Mouse (Mus musculus): ENCODE measurements around the gene Csde1.

Gene Csde1

GRCm38 (mm10) chr3:103058207-103059157, 38.3 kb downstream of the Csde1 start, which contains the start of gene Nras:
Nras (plus strand) TSS chr3:103058285.
- DNase-seq (ENCODE audit: low spot score): peak; percentile 87

DNA sequence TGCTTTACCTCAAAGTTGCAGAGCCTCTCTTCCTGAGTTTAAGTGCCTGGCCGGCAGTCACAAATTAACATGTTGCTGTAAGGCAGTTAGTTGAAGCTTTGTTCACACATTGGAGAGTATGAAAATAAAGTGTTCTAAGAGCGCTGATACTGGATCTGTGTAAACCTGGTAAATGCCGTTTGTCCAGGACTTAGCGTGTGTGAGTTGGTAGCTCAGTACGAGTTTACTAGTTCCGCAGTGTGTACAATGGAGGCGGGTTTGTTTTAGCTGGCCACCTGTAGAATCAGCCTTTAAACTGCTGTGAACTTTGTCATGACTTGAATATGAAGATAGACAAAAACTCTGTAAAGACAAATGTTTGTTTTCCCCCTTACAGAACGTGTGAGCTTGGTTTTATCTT, 46.7 kb downstream of the Csde1 start:
- no peak for DNase-seq (ENCODE audit: low spot score)

DNA sequence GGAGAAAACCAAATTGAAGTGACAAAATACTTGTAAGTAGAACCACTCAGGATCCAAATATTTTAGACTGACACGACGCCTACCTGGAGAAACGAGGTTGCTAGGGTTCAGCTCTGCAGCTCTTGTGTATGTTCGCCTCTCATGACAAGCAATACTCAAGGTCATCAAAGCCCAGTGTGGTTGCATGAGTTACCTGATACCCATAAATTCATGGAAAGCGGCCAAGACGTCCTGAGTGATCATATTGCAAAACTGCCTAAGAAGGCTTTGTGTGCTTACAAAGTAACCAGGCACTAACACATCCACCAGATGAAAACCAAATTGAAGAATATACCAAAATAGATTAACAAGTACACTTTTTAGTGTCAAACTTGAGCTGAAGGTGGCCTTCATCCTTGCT, 48.7 kb downstream of the Csde1 start:
- no peak for DNase-seq (ENCODE audit: low spot score)

GRCm38 (mm10) chr3:103073771-103074170, 53.5 kb downstream of the Csde1 start, which contains the start of gene Ampd1:
Ampd1 (plus strand) TSS chr3:103074014.
- no peak for DNase-seq (ENCODE audit: low spot score)

DNA sequence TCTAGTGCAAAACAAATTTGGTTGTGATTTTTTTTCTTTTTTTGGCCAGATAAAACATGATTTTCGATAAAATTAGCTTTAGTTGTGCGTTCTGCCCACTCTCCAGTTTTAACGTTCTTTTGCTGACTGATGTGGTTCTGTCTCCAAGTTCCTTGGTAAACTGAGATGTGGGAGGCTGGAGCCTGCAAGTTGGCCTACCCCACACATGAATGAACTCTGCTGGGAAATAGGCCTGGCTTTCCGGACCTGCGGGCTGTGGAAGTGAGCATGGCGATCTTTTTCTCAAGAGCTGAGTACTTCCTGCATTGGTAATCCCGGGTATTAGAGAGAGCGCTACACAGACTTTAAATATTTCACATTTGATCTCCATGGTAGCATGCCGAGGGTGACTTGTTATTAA, 55.6 kb downstream of the Csde1 start:
- no peak for DNase-seq (ENCODE audit: low spot score)

DNA sequence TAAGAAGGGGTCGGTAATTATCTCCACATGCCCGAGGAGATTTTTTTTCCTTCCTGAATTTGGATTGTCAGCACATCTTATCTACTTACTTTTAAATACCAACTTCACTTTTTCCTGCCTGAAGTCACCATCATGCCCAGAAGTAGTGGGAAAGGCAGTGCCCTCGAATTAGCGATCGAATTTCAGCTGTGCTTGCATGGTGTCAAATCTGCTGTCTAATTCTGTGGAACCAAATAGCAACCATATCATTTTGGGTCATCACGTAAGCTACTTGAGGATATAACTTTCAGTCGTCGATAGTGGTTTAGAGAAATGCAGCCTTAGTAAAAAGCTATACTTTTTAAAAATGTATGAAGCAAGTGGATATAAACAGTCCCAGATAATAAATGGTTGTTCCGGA, 56.2 kb downstream of the Csde1 start:
- DNase-seq (ENCODE audit: low spot score): no peak

DNA sequence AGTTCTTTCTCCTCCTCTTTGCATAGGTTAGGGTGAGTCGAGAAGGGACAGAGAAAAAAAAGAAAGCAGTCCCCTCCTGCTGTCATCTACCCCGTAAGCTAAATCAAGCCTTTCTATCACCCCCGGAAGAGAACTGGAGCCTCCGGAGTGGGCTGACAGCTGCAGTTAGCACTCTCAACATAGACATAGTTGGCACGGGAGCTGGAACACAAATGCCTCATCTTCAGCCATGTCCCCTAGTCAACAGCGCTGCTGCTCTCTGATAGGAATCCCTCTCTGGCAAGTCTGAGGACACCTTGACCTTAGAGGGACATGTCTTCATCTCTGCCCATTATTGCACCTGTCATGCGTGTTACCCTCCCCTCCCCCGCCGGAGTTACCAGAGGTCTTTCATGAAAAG, 59.1 kb downstream of the Csde1 start:
- no peak for DNase-seq (ENCODE audit: low spot score)

GRCm38 (mm10) chr3:103081051-103081450, 60.8 kb downstream of the Csde1 start:
- DNase-seq (ENCODE audit: low spot score): no peak

DNA sequence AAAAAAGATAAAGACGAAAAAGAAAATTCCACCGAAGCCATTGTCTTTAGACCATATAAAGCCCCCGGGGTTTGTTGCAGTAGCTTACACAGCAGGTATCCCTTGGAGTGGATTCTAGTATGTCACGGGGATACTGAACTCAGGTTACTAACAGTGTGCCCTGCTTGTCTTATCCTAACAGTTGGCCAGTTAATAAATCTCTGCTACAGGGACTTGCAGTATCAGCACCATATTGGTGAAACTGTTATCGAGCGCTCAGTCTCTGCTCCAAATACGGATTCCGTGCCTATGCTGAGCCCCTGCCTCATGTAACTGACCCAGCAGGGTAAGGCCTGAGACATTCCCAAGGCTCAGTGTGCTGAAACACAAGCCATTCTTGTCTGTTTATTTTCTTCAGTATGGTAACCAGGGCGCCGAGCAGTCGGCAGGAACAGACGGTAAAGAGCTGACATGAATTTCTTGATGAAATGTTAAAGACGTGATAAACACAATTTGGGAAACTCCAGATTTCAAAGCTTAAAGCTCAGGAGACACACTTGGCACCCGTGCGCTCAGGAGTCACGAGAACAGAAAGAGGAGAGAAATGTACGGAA, 61.7 kb downstream of the Csde1 start:
- DNase-seq (ENCODE audit: low spot score): no peak

GRCm38 (mm10) chr3:103082761-103083160, 62.5 kb downstream of the Csde1 start:
- DNase-seq (ENCODE audit: low spot score): no peak

GRCm38 (mm10) chr3:103085986-103086385, 65.8 kb downstream of the Csde1 start:
- DNase-seq (ENCODE audit: low spot score): no peak

- DNase-seq (ENCODE audit: low spot score): no peak
Observed at GRCm38 (mm10) chr3:103091753-103092152, 71.5 kb downstream of the Csde1 start.

GRCm38 (mm10) chr3:103098662-103099061, 78.4 kb downstream of the Csde1 start:
- DNase-seq (ENCODE audit: low spot score): no peak

- no peak for DNase-seq (ENCODE audit: low spot score)
Observed at GRCm38 (mm10) chr3:103099667-103100066, 79.4 kb downstream of the Csde1 start.

DNA sequence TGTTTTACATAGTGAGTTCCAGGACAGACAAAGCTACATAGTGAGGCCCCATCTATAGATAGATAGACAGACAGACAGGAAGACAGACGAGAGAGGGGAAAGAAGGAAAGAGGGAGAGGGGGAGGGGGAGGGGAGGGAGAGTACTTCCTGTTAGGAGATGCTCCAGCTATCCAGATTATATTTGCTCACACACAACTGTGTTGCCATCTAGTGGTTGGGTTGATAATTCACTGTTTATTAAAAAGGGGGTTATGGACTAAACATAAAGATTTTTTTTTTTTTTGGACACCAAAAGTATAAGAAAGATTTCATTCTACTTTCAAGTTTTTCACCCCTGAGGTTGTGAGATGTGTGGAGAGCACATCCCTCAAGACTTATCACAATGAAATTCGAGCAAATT, 80.5 kb downstream of the Csde1 start:
- no peak for DNase-seq (ENCODE audit: low spot score)

DNA sequence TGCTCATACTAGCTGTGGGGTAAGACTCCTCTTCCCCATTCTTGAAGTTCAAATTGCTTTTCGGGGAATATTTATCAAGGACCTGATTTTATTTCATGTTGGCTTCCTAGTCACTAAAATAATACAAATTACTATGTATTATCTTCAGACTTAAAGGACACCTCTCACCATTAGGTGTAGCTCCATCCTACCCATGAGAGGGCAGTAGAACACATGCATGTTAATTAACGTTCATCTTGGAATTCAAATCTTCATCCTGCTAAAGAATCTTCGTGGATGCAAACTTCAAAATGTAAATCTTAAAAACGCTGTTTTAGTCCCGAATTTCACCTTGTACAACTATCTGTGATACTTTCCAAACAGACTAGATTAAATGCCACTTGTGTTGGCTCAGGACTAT, 81.0 kb downstream of the Csde1 start:
- DNase-seq (ENCODE audit: low spot score): no peak

DNA sequence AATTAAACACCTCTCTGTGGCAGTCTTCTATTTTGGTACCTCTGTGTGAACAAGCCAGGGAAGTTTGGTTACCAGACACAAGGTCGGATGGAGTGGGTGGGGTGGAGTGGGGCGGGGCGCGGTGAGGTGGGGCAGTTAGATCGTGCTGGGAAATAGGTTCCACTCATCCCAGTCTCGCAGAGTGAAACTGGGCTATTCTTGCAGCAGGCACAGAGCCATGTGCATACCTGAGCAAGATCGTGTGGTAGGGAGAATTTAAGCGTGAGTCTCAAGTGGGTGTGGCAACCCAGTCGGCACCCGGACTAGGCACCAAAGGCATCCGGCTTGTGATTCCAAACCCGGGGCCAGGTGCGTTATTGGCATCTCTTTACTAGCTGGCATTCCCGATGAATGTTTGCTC, 81.7 kb downstream of the Csde1 start:
- no peak for DNase-seq (ENCODE audit: low spot score)

DNA sequence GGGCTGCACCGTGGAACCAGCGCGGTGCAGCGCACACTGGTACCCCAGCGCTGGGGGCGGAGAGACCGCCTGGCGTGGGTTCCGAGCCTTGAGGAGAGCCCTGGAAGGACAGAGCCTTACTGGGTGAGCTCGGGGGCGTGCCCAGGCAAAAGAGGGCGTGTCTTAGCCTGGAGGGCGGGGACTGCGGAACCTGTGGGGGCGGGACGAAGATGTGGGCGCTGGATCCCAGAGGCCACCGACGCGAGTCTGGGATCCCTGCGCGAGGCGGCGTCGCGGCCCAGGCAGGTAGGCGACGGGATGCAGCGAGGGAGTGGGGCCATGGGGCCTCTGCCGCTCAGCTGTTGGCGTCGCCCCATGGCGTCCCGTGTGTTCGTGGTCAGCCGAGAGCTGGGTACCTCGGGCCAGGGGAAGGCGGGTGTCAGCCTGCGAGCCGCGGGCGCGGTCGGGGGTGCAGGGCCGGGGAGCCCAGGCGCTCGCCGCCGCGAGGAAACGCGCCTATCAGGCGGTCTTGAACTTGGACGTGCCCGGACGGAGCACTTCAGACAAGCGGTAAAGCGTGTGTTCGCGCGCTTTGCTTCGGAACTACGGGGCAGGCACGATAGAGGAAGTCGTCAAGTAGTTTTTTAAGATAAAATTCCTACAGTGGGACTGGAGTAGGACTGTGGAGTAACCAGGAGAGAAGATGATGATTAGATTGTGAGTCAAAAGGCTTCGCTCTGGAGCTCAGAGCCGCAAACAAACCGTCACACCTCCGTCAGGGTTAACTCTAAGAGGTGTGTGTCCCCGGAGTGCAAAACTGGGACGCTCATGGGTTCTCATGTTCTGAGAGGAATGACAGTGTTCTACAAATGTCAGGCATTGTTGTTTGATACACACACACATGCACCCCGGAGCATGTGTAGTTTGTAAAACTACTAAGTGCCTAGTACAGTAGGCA, 82.5 kb downstream of the Csde1 start, which contains the start of gene Dennd2c:
Gene Dennd2c (plus strand): TSS at position 151 of the 937 bp plus-strand sequence.
- peak; percentile 39 for DNase-seq (ENCODE audit: low spot score)
